Mouse (Mus musculus) stomach, postnatal 0 days (tissue): ENCODE measurements around the gene Rasgef1c.

Source experiments
- CTCF ChIP-seq: IDR thresholded peaks from 2 replicates; pipeline ENCODE4 v1.5.1; 2016; ENCODE audit warnings: antibody characterized with exemption, low read depth, mild to moderate bottlenecking, moderate library complexity
- EP300 ChIP-seq: optimal IDR thresholded peaks from 2 replicates; pipeline ENCODE3; 2016; ENCODE audit warnings: antibody characterized with exemption

DNA sequence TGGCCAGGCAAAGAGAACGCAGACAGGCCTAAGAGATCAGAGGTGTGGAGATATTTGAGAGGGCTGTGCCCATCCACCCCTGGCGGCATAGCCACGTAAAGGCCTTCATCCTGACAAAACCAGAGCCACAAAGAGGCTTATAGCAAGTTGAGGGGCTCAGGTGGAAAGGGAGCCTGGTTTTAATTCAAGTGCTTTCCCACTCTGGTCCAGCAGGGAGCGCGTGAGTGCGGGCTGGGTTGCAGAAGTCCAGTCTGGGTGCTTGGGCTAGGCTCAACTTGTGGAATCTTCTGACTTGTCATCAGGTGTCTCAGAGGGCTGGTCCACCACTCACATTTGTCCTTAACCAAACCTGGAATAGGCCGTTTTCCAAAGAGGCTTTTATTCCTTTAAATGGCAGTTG lies 1.7 kb downstream of the Rasgef1c start:
- TF ChIP-seq CTCF (peak; percentile 84), EP300 (no peak)
